Mouse (Mus musculus): ENCODE measurements around the gene Btbd17. TPM values are rescaled to one million over a fixed set of nuclear protein-coding genes. Genes with fewer than 3 reads are reported as not detected.

Btbd17 gene
- 22.4 and 24.2 TPM in 2 replicates for polyA plus RNA-seq (2015; fragmentation: Nextera tagmentation; extraction: Ambion mirVana)

- Histone ChIP-seq H3K9ac (ENCODE audit: low read depth, low read length) (peak within 1 kb of the TSS; percentile 33), H3K4me1 (ENCODE audit: control insufficient read depth, insufficient read depth, low read depth, low read length) (peaks cover 45% of the 10 kb centered on the region), H3K4me3 (ENCODE audit: low read length) (peak within 1 kb of the TSS; percentile 32), H3K27me3 (replicated peaks; ENCODE audit: control insufficient read depth, insufficient read depth, low read length) (peaks cover 3% of the 10 kb centered on the region; the same call in 1 of the 2 replicates), H3K27ac (ENCODE audit: low read depth, low read length) (peak within 1 kb of the TSS; percentile 93), H3K9me3 (ENCODE audit: control insufficient read depth, low read length) (no peaks in the 10 kb centered on the region), H3K36me3 (ENCODE audit: control insufficient read depth, insufficient read depth, low read length) (no peaks in the 10 kb centered on the region), H3K4me2 (ENCODE audit: low read length) (peak within 1 kb of the TSS; percentile 83)
- WGBS, result 0% methylated on average over 4 of the region's 4 CpGs
- peak; percentile 85 for ATAC-seq
These were observed at the start of gene Btbd17 for GRCm38 (mm10) chr11:114795848-114796322. Gene Btbd17 (minus strand): TSS chr11:114795945.

GRCm38 (mm10) chr11:114844464-114845220, 48.9 kb upstream of the Btbd17 start:
- Histone ChIP-seq H3K27ac (ENCODE audit: low read depth, low read length) (no peak overlapping the region), H3K27me3 (replicated peaks; ENCODE audit: control insufficient read depth, insufficient read depth, low read length) (peaks cover 9% of the 10 kb centered on the region), H3K36me3 (ENCODE audit: control insufficient read depth, insufficient read depth, low read length) (no peaks in the 10 kb centered on the region), H3K4me3 (ENCODE audit: low read length) (no peak overlapping the region), H3K9ac (ENCODE audit: low read depth, low read length) (no peak overlapping the region), H3K4me2 (ENCODE audit: low read length) (no peak overlapping the region), H3K4me1 (ENCODE audit: control insufficient read depth, insufficient read depth, low read depth, low read length) (peaks cover 3% of the 10 kb centered on the region; the same call in 1 of the 2 replicates), H3K9me3 (ENCODE audit: control insufficient read depth, low read length) (peaks cover 2% of the 10 kb centered on the region; the same call in 1 of the 2 replicates)
- ATAC-seq, result no peak
- 63% methylated on average over 7 of the region's 7 CpGs for WGBS

- Histone ChIP-seq H3K27me3 (replicated peaks; ENCODE audit: control insufficient read depth, insufficient read depth, low read length) (peaks cover 2% of the 10 kb centered on the region), H3K4me2 (ENCODE audit: low read length) (no peak overlapping the region), H3K9me3 (ENCODE audit: control insufficient read depth, low read length) (peaks cover 2% of the 10 kb centered on the region; the same call in 1 of the 2 replicates), H3K36me3 (ENCODE audit: control insufficient read depth, insufficient read depth, low read length) (no peaks in the 10 kb centered on the region), H3K4me1 (ENCODE audit: control insufficient read depth, insufficient read depth, low read depth, low read length) (peaks cover 3% of the 10 kb centered on the region; the same call in 1 of the 2 replicates), H3K4me3 (ENCODE audit: low read length) (no peak overlapping the region), H3K27ac (ENCODE audit: low read depth, low read length) (no peak overlapping the region), H3K9ac (ENCODE audit: low read depth, low read length) (no peak overlapping the region)
- WGBS, result 18% methylated on average over 8 of the region's 8 CpGs
- peak; percentile 34; the same call in 1 of the 2 replicates for ATAC-seq
These were observed 48.2 kb upstream of the Btbd17 start for GRCm38 (mm10) chr11:114843818-114844463.

- H3K27ac ChIP-seq (ENCODE audit: low read depth, low read length), result no peak overlapping the region
- no peak overlapping the region for H3K4me2 ChIP-seq (ENCODE audit: low read length)
- no peaks in the 10 kb centered on the region for H3K27me3 ChIP-seq (replicated peaks; ENCODE audit: control insufficient read depth, insufficient read depth, low read length)
- no peak overlapping the region for H3K9ac ChIP-seq (ENCODE audit: low read depth, low read length)
- ATAC-seq, result no peak
- 64% methylated on average over 5 of the region's 5 CpGs for WGBS
- no peaks in the 10 kb centered on the region for H3K36me3 ChIP-seq (ENCODE audit: control insufficient read depth, insufficient read depth, low read length)
- H3K9me3 ChIP-seq (ENCODE audit: control insufficient read depth, low read length), result no peaks in the 10 kb centered on the region
- no peak overlapping the region for H3K4me3 ChIP-seq (ENCODE audit: low read length)
- H3K4me1 ChIP-seq (ENCODE audit: control insufficient read depth, insufficient read depth, low read depth, low read length), result peaks cover 11% of the 10 kb centered on the region
These were observed 37.4 kb upstream of the Btbd17 start for GRCm38 (mm10) chr11:114833166-114833565.

- 19% methylated on average over 8 of the region's 8 CpGs for WGBS
- Histone ChIP-seq H3K27ac (ENCODE audit: low read depth, low read length) (no peak overlapping the region), H3K4me1 (ENCODE audit: control insufficient read depth, insufficient read depth, low read depth, low read length) (peaks cover 11% of the 10 kb centered on the region), H3K4me2 (ENCODE audit: low read length) (peak overlapping the region; percentile 44; the same call in 1 of the 2 replicates), H3K36me3 (ENCODE audit: control insufficient read depth, insufficient read depth, low read length) (no peaks in the 10 kb centered on the region), H3K4me3 (ENCODE audit: low read length) (no peak overlapping the region), H3K9ac (ENCODE audit: low read depth, low read length) (no peak overlapping the region), H3K9me3 (ENCODE audit: control insufficient read depth, low read length) (no peaks in the 10 kb centered on the region), H3K27me3 (replicated peaks; ENCODE audit: control insufficient read depth, insufficient read depth, low read length) (no peaks in the 10 kb centered on the region)
- no peak for ATAC-seq
These were observed 34.7 kb upstream of the Btbd17 start for GRCm38 (mm10) chr11:114830433-114830773.

- H3K9me3 ChIP-seq (ENCODE audit: control insufficient read depth, low read length), result no peaks in the 10 kb centered on the region
- no peak overlapping the region for H3K27ac ChIP-seq (ENCODE audit: low read depth, low read length)
- no peaks in the 10 kb centered on the region for H3K27me3 ChIP-seq (replicated peaks; ENCODE audit: control insufficient read depth, insufficient read depth, low read length)
- ATAC-seq, result peak; percentile 42; the same call in 1 of the 2 replicates
- peak overlapping the region; percentile 44 for H3K9ac ChIP-seq (ENCODE audit: low read depth, low read length)
- peak overlapping the region; percentile 44 for H3K4me2 ChIP-seq (ENCODE audit: low read length)
- 9% methylated on average over 24 of the region's 24 CpGs for WGBS
- H3K36me3 ChIP-seq (ENCODE audit: control insufficient read depth, insufficient read depth, low read length), result no peaks in the 10 kb centered on the region
- H3K4me3 ChIP-seq (ENCODE audit: low read length), result no peak overlapping the region
- peaks cover 11% of the 10 kb centered on the region for H3K4me1 ChIP-seq (ENCODE audit: control insufficient read depth, insufficient read depth, low read depth, low read length)
These were observed 34.0 kb upstream of the Btbd17 start for GRCm38 (mm10) chr11:114829499-114830432.

- Histone ChIP-seq H3K4me1 (ENCODE audit: control insufficient read depth, insufficient read depth, low read depth, low read length) (peaks cover 24% of the 10 kb centered on the region), H3K9me3 (ENCODE audit: control insufficient read depth, low read length) (no peaks in the 10 kb centered on the region), H3K27me3 (replicated peaks; ENCODE audit: control insufficient read depth, insufficient read depth, low read length) (no peaks in the 10 kb centered on the region), H3K4me3 (ENCODE audit: low read length) (no peak overlapping the region), H3K36me3 (ENCODE audit: control insufficient read depth, insufficient read depth, low read length) (no peaks in the 10 kb centered on the region), H3K4me2 (ENCODE audit: low read length) (no peak overlapping the region), H3K9ac (ENCODE audit: low read depth, low read length) (no peak overlapping the region), H3K27ac (ENCODE audit: low read depth, low read length) (no peak overlapping the region)
- no peak for ATAC-seq
- WGBS, result 54% methylated on average over 5 of the region's 5 CpGs
These were observed 30.9 kb upstream of the Btbd17 start for GRCm38 (mm10) chr11:114826686-114827085.

- Histone ChIP-seq H3K9me3 (ENCODE audit: control insufficient read depth, low read length) (no peaks in the 10 kb centered on the region), H3K4me2 (ENCODE audit: low read length) (peak overlapping the region; percentile 22), H3K4me3 (ENCODE audit: low read length) (no peak overlapping the region), H3K9ac (ENCODE audit: low read depth, low read length) (no peak overlapping the region), H3K27ac (ENCODE audit: low read depth, low read length) (peak overlapping the region; percentile 64), H3K27me3 (replicated peaks; ENCODE audit: control insufficient read depth, insufficient read depth, low read length) (no peaks in the 10 kb centered on the region), H3K4me1 (ENCODE audit: control insufficient read depth, insufficient read depth, low read depth, low read length) (peaks cover 17% of the 10 kb centered on the region), H3K36me3 (ENCODE audit: control insufficient read depth, insufficient read depth, low read length) (no peaks in the 10 kb centered on the region)
- ATAC-seq, result peak; percentile 34; the same call in 1 of the 2 replicates
- 5% methylated on average over 11 of the region's 11 CpGs for WGBS
These were observed 27.5 kb upstream of the Btbd17 start for GRCm38 (mm10) chr11:114823199-114823725.
